Mouse (Mus musculus) ES-Bruce4 (cell line): ENCODE measurements around the gene Cfap77. TPM values are rescaled to one million over a fixed set of nuclear protein-coding genes. Genes with fewer than 3 reads are reported as not detected.

ENCODE experiments used
- H3K27ac ChIP-seq: 2 replicates; pipeline ENCODE4 v1.5.1; 2012; ENCODE audit warnings: low read length, inconsistent platforms; ENCODE audit not compliant: insufficient read depth
- H3K27me3 ChIP-seq: 2 replicates; pipeline ENCODE4 v1.6.1; 2012; ENCODE audit warnings: mild to moderate bottlenecking, low read length, inconsistent platforms; ENCODE audit not compliant: control insufficient read depth, poor library complexity, insufficient read depth, severe bottlenecking
- H3K36me3 ChIP-seq: 2 replicates; pipeline ENCODE4 v1.6.1; 2012; ENCODE audit warnings: inconsistent platforms, mild to moderate bottlenecking, low read length, moderate library complexity; ENCODE audit not compliant: control insufficient read depth, poor library complexity, insufficient read depth, severe bottlenecking
- H3K4me1 ChIP-seq: one replicate; pipeline ENCODE4 v1.8.1; 2011; ENCODE audit warnings: low read length; ENCODE audit not compliant: control insufficient read depth, insufficient read depth
- H3K4me3 ChIP-seq: 2 replicates; pipeline ENCODE4 v1.5.1; 2011; ENCODE audit warnings: low read depth, mild to moderate bottlenecking, low read length
- H3K9ac ChIP-seq: 2 replicates; pipeline ENCODE4 v1.6.1; 2012; ENCODE audit warnings: low read depth, mild to moderate bottlenecking, inconsistent platforms; ENCODE audit not compliant: poor library complexity, severe bottlenecking
- H3K9me3 ChIP-seq: replicated peaks from 2 replicates; pipeline ENCODE4 v1.6.1; 2012; ENCODE audit warnings: mild to moderate bottlenecking, low read length, inconsistent platforms; ENCODE audit not compliant: control insufficient read depth, poor library complexity, insufficient read depth, severe bottlenecking
- CTCF ChIP-seq: IDR thresholded peaks from one replicate; pipeline ENCODE4 v1.8.1; 2011; ENCODE audit warnings: low read depth, low read length
- EP300 ChIP-seq: IDR thresholded peaks from 2 replicates; pipeline ENCODE4 v1.6.1; 2011; ENCODE audit warnings: low read depth, low read length; ENCODE audit not compliant: insufficient read depth
- POLR2A ChIP-seq: IDR thresholded peaks from one replicate; pipeline ENCODE4 v1.8.1; 2011; ENCODE audit warnings: low read length; ENCODE audit not compliant: insufficient read depth
- polyA plus RNA-seq: library from polyadenylated mRNA; stranded (reverse); fragments of >200 nt; gene quantifications from 2 replicates; pipeline ENCODE4 v1.2.4, GENCODE M21; 2011; ENCODE audit warnings: low read depth; ENCODE audit not compliant: missing spikeins, insufficient read depth, insufficient read length

Gene Cfap77
- polyA plus RNA-seq, 1 experiment: 2.5 TPM

DNA sequence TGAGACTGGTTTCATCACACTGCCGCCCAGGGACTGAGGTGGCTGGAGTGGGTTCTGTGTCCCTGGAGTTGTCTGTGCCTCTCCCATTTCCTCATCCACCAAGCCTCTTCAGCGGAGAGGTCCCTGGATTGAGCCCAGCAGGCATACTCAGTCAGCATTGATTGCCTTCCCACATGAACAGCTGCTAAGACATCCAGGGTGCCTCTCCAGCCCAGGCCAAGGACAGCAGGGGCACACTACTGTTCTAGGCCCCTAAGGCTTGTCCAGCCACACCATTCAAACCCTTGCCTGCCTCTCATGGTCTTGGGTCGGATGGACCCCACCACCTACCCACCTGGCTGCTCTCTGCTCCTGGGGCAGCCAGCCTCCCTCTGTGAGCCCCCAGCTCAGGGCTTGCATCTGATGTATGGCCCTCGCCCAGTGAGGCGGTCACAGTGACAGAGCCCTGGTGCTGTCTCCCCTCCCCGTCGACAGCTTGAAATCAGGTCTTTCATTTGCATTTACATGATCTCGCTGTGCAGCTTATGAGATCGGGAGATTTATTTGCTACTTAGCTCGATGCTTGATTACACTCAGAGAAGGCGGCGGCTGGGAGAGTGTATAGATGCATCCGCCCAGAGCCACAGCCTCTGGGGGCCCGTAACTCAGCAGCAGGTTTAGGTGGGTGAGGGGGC lies 57.6 kb downstream of the Cfap77 start:
- no peaks in the 10 kb centered on the region for H3K27me3 ChIP-seq
- H3K4me3 ChIP-seq: no peak overlapping the region
- no peaks in the 10 kb centered on the region for H3K9me3 ChIP-seq
- H3K36me3 ChIP-seq: no peaks in the 10 kb centered on the region
- TF ChIP-seq EP300 (no peak), POLR2A (no peak), CTCF (no peak)
- H3K27ac ChIP-seq: no peak overlapping the region
- H3K9ac ChIP-seq: no peak overlapping the region
- no peaks in the 10 kb centered on the region for H3K4me1 ChIP-seq

DNA sequence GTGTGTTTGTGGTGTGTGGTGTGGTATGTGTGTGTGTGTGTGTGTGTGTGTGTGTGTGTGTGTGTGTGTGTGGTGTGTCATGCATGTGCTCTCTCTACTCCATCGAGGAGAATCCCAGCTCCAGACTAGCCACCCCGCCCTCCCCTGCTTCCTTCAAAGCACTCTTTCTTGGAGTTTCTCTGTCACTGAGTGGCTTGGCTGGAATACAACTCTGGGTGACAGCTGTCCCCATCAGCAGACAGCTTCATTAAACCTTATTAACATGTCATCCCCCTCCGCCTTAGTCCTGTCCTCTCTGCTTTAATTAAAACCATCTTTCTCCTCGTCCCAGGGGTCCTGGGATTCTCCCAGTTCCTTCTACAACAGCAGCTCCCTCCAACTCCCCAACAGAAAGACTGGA lies 59.4 kb downstream of the Cfap77 start:
- Histone ChIP-seq H3K4me1 (no peaks in the 10 kb centered on the region), H3K36me3 (no peaks in the 10 kb centered on the region), H3K4me3 (no peak overlapping the region), H3K9ac (no peak overlapping the region), H3K9me3 (no peaks in the 10 kb centered on the region), H3K27me3 (no peaks in the 10 kb centered on the region), H3K27ac (no peak overlapping the region)
- TF ChIP-seq POLR2A (no peak), CTCF (no peak), EP300 (no peak)

DNA sequence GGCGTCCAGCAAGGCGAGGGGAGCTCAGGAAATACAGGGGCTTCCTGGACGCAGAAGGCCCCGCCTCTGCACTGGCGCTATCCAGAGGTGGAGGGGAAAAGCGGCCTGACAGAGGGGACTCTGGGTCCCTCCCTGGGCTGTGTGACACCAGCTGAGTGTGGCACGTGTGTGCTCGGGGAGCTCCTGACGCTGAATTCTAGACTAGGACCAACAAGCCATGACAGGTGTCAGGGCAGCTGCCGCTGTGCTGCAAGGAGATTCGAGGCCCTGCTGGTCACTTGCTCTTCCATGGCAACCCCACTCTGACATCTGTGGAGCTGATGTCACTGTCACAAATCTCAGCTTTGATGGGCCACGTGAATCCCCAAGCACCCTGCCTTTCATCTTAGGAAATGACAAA lies 60.9 kb downstream of the Cfap77 start:
- TF ChIP-seq EP300 (no peak), CTCF (no peak)
- Histone ChIP-seq H3K4me1 (no peaks in the 10 kb centered on the region), H3K27me3 (no peaks in the 10 kb centered on the region), H3K9ac (no peak overlapping the region), H3K9me3 (no peaks in the 10 kb centered on the region), H3K27ac (no peak overlapping the region), H3K4me3 (no peak overlapping the region), H3K36me3 (no peaks in the 10 kb centered on the region)

DNA sequence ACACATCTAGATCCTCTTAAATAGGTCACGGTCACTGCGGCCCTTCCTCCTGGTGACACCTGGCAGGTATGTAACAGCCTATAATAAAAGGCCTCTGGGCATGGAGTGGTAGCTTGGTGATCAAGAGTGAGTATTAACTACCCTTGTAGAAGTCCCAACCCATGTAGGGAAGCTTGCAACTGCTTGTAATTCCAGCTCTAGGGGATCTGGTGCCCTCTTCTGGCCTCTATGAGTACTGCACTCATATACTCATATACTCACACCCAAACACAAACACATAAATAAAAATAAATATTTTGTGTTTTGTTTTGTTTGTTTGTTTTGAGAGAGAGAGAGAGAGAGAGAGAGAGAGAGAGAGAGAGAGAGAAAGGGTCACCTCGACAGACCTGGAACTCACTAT lies 66.1 kb downstream of the Cfap77 start:
- no peak for TF ChIP-seq EP300
- TF ChIP-seq POLR2A: no peak
- TF ChIP-seq CTCF: no peak
- H3K4me1 ChIP-seq: no peaks in the 10 kb centered on the region
- H3K27ac ChIP-seq: no peak overlapping the region
- H3K9ac ChIP-seq: no peak overlapping the region
- no peaks in the 10 kb centered on the region for H3K27me3 ChIP-seq
- no peaks in the 10 kb centered on the region for H3K36me3 ChIP-seq
- H3K9me3 ChIP-seq: no peaks in the 10 kb centered on the region
- H3K4me3 ChIP-seq: no peak overlapping the region

- Histone ChIP-seq H3K36me3 (no peaks in the 10 kb centered on the region), H3K27ac (no peak overlapping the region)
Observed at GRCm38 (mm10) chr2:28980080-28980910, 74.6 kb downstream of the Cfap77 start.

GRCm38 (mm10) chr2:28978461-28978860 lies 76.4 kb downstream of the Cfap77 start:
- H3K27ac ChIP-seq: no peak overlapping the region
- no peaks in the 10 kb centered on the region for H3K9me3 ChIP-seq
- H3K9ac ChIP-seq: no peak overlapping the region
- H3K36me3 ChIP-seq: no peaks in the 10 kb centered on the region
- H3K4me3 ChIP-seq: no peak overlapping the region
- TF ChIP-seq EP300: no peak
- no peak for TF ChIP-seq CTCF
- TF ChIP-seq POLR2A: no peak
- no peaks in the 10 kb centered on the region for H3K4me1 ChIP-seq
- no peaks in the 10 kb centered on the region for H3K27me3 ChIP-seq

More at GRCm38 (mm10) chr2:28980080-28980910, 74.6 kb downstream of the Cfap77 start:
- Histone ChIP-seq H3K9ac (no peak overlapping the region), H3K9me3 (no peaks in the 10 kb centered on the region), H3K4me3 (no peak overlapping the region), H3K27me3 (no peaks in the 10 kb centered on the region), H3K4me1 (no peaks in the 10 kb centered on the region)
- TF ChIP-seq EP300: no peak
- no peak for TF ChIP-seq CTCF
- no peak for TF ChIP-seq POLR2A
